Mouse (Mus musculus): Measurements from ENCODE around the gene Ccdc85c. TPM values are rescaled to one million over a fixed set of nuclear protein-coding genes. Genes with fewer than 3 reads are reported as not detected.

The Ccdc85c gene
- polyA plus RNA-seq, 1 experiment = 40.8 TPM

DNA sequence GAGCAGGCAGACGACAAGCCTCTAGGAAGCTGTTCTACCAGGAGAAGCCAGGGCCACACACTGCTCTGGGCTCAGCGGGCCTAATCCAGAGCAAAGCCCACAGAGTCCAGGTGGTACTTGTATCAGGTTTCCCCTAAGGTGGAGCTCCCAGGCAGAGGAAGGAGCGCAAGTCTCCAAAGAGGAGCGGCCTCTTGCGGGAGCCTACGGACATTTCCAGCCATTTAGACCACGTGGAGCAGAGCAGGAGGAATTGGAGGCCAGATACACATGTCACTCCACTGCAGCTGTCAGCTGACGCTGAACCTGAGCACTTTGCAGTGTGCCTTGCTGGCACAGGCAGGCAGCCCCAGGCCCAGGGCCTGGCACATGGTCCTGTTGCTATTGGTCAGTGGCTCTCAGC lies 60.1 kb downstream of the Ccdc85c start:
- H3K27ac ChIP-seq (ENCODE audit: insufficient read depth, low read length) = no peak overlapping the region
- no peak overlapping the region for H3K4me3 ChIP-seq (ENCODE audit: insufficient read depth, low read length)
- TF ChIP-seq CTCF (IDR thresholded peaks at IDR 0.05; ENCODE audit: extremely low read depth, insufficient read depth, low read length) (no peak), POLR2A (IDR thresholded peaks at IDR 0.05; ENCODE audit: extremely low read depth, insufficient read depth, low read length) (no peak)
- no peaks in the 10 kb centered on the region for H3K4me1 ChIP-seq (ENCODE audit: control insufficient read depth, insufficient read depth, low read length)

GRCm38 (mm10) chr12:108213090-108214041 lies 61.9 kb downstream of the Ccdc85c start:
- H3K4me3 ChIP-seq (ENCODE audit: insufficient read depth, low read length) = no peak overlapping the region
- TF ChIP-seq POLR2A (IDR thresholded peaks at IDR 0.05; ENCODE audit: extremely low read depth, insufficient read depth, low read length) = no peak
- TF ChIP-seq CTCF (IDR thresholded peaks at IDR 0.05; ENCODE audit: extremely low read depth, insufficient read depth, low read length) = no peak
- H3K4me1 ChIP-seq (ENCODE audit: control insufficient read depth, insufficient read depth, low read length) = 0 out of 2 replicates have a peak, but pooled peaks cover 1% of the 10 kb centered on the region
- no peak overlapping the region for H3K27ac ChIP-seq (ENCODE audit: insufficient read depth, low read length)

DNA sequence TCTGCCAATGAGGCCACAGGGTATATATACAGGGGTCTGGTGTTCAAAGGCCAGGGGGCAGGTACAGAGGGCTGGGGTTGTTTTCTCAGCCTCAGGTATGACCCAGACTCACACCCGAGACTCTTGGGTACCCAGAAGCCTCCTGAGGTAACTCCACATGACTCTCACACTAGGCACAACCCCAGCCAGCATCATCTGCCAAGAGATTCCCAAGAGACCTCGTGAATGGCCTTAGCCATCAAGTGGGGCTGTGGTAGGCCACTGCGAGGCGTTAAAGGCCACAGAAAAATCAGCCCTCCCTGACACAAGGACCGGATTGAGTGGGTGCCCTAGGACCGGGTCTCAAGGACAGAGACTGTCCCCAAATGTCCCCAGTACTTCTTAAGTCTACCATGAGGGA lies 62.7 kb downstream of the Ccdc85c start:
- TF ChIP-seq CTCF (IDR thresholded peaks at IDR 0.05; ENCODE audit: extremely low read depth, insufficient read depth, low read length) (no peak), POLR2A (IDR thresholded peaks at IDR 0.05; ENCODE audit: extremely low read depth, insufficient read depth, low read length) (no peak)
- 0 out of 2 replicates have a peak, but pooled peaks cover 1% of the 10 kb centered on the region for H3K4me1 ChIP-seq (ENCODE audit: control insufficient read depth, insufficient read depth, low read length)
- 0 out of 2 replicates have a peak overlapping the region, but pooled peaks have one; percentile 14 for H3K27ac ChIP-seq (ENCODE audit: insufficient read depth, low read length)
- H3K4me3 ChIP-seq (ENCODE audit: insufficient read depth, low read length) = no peak overlapping the region

DNA sequence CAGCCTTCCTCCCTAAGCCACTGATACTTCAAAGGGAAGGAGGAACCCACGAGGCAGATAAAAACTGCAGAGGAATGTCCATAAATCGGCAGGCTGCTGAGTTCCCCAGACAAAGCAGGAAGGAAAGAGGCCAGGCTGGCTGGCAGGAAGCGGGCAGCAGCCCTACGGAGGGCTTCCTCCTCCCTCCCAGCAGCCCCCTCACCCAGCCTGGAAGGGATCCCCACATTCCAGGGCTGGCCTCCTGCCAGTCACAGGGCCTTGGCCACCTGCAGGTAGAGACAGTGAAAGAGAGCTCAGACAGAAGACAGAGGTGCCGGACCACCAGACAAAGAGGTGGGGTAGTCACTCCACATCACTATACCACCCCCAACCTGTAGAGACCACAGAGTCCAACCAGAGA lies 63.2 kb downstream of the Ccdc85c start:
- no peak overlapping the region for H3K4me3 ChIP-seq (ENCODE audit: insufficient read depth, low read length)
- TF ChIP-seq CTCF (IDR thresholded peaks at IDR 0.05; ENCODE audit: extremely low read depth, insufficient read depth, low read length) (no peak), POLR2A (IDR thresholded peaks at IDR 0.05; ENCODE audit: extremely low read depth, insufficient read depth, low read length) (no peak)
- 0 out of 2 replicates have a peak, but pooled peaks cover 1% of the 10 kb centered on the region for H3K4me1 ChIP-seq (ENCODE audit: control insufficient read depth, insufficient read depth, low read length)
- peak overlapping the region; percentile 14; the same call in 1 of the 2 replicates for H3K27ac ChIP-seq (ENCODE audit: insufficient read depth, low read length)

DNA sequence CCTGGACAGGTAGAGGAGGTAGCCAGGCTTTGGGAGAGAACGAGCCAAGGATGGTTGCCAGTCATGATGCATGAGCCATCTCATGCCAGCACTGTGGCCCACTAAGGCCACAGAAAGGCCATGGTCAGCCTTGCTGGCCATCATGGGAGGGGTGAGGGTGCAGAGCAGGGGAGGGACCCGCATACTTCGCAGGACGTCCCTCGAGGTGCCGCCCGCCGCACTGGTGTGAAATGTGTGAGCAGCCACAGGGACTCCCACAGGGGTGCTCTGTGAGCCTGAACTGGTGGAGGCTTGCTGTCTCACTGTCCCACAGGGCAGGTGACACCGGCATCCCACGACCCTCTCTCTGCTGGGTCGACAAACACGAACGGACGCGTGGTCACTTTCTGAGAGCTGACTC lies 64.6 kb downstream of the Ccdc85c start:
- no peak for TF ChIP-seq POLR2A (IDR thresholded peaks at IDR 0.05; ENCODE audit: extremely low read depth, insufficient read depth, low read length)
- TF ChIP-seq CTCF (IDR thresholded peaks at IDR 0.05; ENCODE audit: extremely low read depth, insufficient read depth, low read length) = no peak
- H3K27ac ChIP-seq (ENCODE audit: insufficient read depth, low read length) = no peak overlapping the region
- H3K4me3 ChIP-seq (ENCODE audit: insufficient read depth, low read length) = no peak overlapping the region
- H3K4me1 ChIP-seq (ENCODE audit: control insufficient read depth, insufficient read depth, low read length) = 0 out of 2 replicates have a peak, but pooled peaks cover 1% of the 10 kb centered on the region

DNA sequence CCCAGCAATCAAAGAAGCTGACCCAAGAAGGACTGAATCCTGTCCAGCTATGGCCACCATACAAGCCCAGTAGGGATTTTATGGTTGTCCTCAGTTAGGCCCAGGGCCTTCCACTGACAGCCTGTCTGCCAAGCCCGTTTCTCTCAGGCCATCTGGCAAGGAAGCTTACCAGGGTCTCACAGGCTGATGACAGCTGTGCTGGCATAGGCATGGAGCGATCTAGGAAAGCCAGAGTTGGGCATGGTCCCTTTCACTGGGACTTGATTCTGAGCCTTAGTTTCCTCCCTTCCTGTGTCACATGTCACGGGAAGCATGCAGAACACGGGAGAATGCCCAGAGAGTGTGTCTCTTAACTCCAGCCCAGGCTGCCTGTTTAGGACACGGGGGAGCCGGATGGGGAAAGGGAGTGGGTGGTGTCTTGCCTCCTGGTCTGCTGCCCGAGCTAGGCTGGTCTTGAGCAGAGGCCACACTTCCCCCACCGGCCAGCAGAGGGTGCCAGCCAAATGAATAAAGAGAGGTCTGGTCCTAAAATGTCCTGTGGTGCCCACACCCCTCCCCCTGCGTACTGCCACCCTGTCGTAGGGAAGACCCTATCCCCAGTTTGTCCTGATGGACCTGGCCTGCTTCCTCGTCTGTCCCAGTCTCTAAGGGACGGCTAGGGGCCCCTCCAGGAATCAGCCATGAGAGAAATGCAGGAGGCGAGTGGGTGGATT lies 66.3 kb downstream of the Ccdc85c start:
- Histone ChIP-seq H3K4me3 (ENCODE audit: insufficient read depth, low read length) (no peak overlapping the region), H3K4me1 (ENCODE audit: control insufficient read depth, insufficient read depth, low read length) (peaks cover 3% of the 10 kb centered on the region; the same call in 1 of the 2 replicates), H3K27ac (ENCODE audit: insufficient read depth, low read length) (no peak overlapping the region)
- TF ChIP-seq POLR2A (IDR thresholded peaks at IDR 0.05; ENCODE audit: extremely low read depth, insufficient read depth, low read length) = no peak
- TF ChIP-seq CTCF (IDR thresholded peaks at IDR 0.05; ENCODE audit: extremely low read depth, insufficient read depth, low read length) = peak; percentile 77

DNA sequence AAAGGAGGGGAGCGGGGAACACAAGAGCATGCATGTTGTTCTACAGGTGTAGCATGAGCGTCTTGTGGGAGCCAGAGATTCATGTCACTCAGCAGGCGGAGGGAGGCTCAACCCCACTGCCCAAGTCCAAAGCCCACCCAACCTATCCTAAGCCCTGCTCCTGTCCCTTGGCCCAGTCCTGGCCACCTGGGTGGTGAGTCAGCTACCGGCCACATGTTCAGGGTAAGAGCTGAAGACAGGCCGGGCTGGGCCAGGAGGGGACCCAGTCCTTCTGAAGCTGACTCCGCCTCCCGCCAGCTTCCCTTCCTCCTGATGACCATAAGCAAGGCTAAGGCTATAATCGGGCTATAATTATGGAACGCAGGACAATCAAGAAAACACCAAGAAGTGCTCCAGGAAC lies 67.0 kb downstream of the Ccdc85c start:
- no peak for TF ChIP-seq POLR2A (IDR thresholded peaks at IDR 0.05; ENCODE audit: extremely low read depth, insufficient read depth, low read length)
- TF ChIP-seq CTCF (IDR thresholded peaks at IDR 0.05; ENCODE audit: extremely low read depth, insufficient read depth, low read length) = no peak
- H3K4me1 ChIP-seq (ENCODE audit: control insufficient read depth, insufficient read depth, low read length) = peaks cover 3% of the 10 kb centered on the region; the same call in 1 of the 2 replicates
- H3K4me3 ChIP-seq (ENCODE audit: insufficient read depth, low read length) = no peak overlapping the region
- no peak overlapping the region for H3K27ac ChIP-seq (ENCODE audit: insufficient read depth, low read length)

DNA sequence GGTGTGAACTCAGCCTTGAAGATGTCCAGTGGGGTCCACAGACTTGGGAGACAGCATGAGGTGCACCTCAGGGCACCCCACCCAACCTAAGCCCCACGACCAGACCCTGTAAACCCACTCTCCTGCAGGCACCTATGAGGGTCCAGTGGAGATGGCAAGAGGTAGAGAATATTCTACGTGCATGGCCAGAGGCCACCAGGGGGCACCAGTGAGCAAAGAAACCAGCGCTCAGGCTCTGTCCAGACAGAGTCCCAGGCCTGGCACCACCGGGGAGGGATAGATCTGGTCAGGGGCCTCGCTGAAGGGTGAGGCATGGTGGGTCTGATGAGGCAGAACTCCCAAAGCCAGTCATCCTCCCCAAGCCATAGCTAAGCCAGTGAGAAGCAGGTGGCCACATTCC lies 68.6 kb downstream of the Ccdc85c start:
- Histone ChIP-seq H3K4me1 (ENCODE audit: control insufficient read depth, insufficient read depth, low read length) (peaks cover 3% of the 10 kb centered on the region; the same call in 1 of the 2 replicates), H3K4me3 (ENCODE audit: insufficient read depth, low read length) (no peak overlapping the region)
- TF ChIP-seq POLR2A (IDR thresholded peaks at IDR 0.05; ENCODE audit: extremely low read depth, insufficient read depth, low read length) = no peak
- peak; percentile 74 for TF ChIP-seq CTCF (IDR thresholded peaks at IDR 0.05; ENCODE audit: extremely low read depth, insufficient read depth, low read length)

GRCm38 (mm10) chr12:108204978-108205377 lies 70.2 kb downstream of the Ccdc85c start:
- Histone ChIP-seq H3K4me1 (ENCODE audit: control insufficient read depth, insufficient read depth, low read length) (peaks cover 6% of the 10 kb centered on the region; the same call in 1 of the 2 replicates), H3K27ac (ENCODE audit: insufficient read depth, low read length) (no peak overlapping the region), H3K4me3 (ENCODE audit: insufficient read depth, low read length) (no peak overlapping the region)
- TF ChIP-seq CTCF (IDR thresholded peaks at IDR 0.05; ENCODE audit: extremely low read depth, insufficient read depth, low read length) (no peak), POLR2A (IDR thresholded peaks at IDR 0.05; ENCODE audit: extremely low read depth, insufficient read depth, low read length) (no peak)

More for the DNA sequence above, 68.6 kb downstream of the Ccdc85c start:
- no peak overlapping the region for H3K27ac ChIP-seq (ENCODE audit: insufficient read depth, low read length)
